Mouse (Mus musculus) forebrain, embryonic 13.5 days (tissue): ENCODE data around the gene Zfp94. TPM values are rescaled to one million over a fixed set of nuclear protein-coding genes. Genes with fewer than 3 reads are reported as not detected.

ENCODE experiments used
- ATAC-seq: fragments of 200-750 bp; cut with Nextera tagmentation; 2 replicates; pipeline ENCODE4 v1.8.0; 2017
- H3K27ac ChIP-seq: fragments of 300-500 bp; sonication (generic); 2 replicates; pipeline ENCODE4 v1.5.1; 2015; ENCODE audit warnings: inconsistent platforms, mild to moderate bottlenecking, moderate library complexity
- H3K27me3 ChIP-seq: fragments of 300-500 bp; sonication (generic); 2 replicates; pipeline ENCODE4 v1.6.1; 2015; ENCODE audit warnings: mild to moderate bottlenecking, inconsistent platforms
- H3K36me3 ChIP-seq: fragments of 300-500 bp; sonication (generic); 2 replicates; pipeline ENCODE4 v1.6.1; 2015; ENCODE audit warnings: mild to moderate bottlenecking, inconsistent platforms; ENCODE audit not compliant: poor library complexity, severe bottlenecking
- H3K4me1 ChIP-seq: fragments of 300-500 bp; sonication (generic); 2 replicates; pipeline ENCODE4 v1.6.1; 2015; ENCODE audit warnings: inconsistent platforms
- H3K4me2 ChIP-seq: fragments of 300-500 bp; sonication (generic); 2 replicates; pipeline ENCODE4 v1.6.1; 2015; ENCODE audit warnings: inconsistent platforms, mild to moderate bottlenecking, moderate library complexity
- H3K4me3 ChIP-seq: fragments of 300-500 bp; sonication (generic); 2 replicates; pipeline ENCODE4 v1.5.1; 2015; ENCODE audit warnings: mild to moderate bottlenecking, inconsistent platforms
- H3K9ac ChIP-seq: fragments of 300-500 bp; sonication (generic); 2 replicates; pipeline ENCODE4 v1.6.1; 2015; ENCODE audit warnings: mild to moderate bottlenecking, inconsistent platforms
- H3K9me3 ChIP-seq: fragments of 300-500 bp; sonication (generic); replicated peaks from 2 replicates; pipeline ENCODE4 v1.6.1; 2016; ENCODE audit warnings: inconsistent platforms
- WGBS: fragments of 180-500 bp; shearing (Covaris S2); methylation state at CpG from one replicate; pipeline ENCODE4 v1.1.7; 2015; 5-methylcytosine and 5-hydroxymethylcytosine counted together
- polyA plus RNA-seq: library from polyadenylated mRNA; unstranded; fragments of >200 nt; fragmentation: Nextera tagmentation; extraction: Ambion mirVana; gene quantifications from 2 replicates; pipeline ENCODE4 v1.2.1, GENCODE M21; 2015

Zfp94 gene
- polyA plus RNA-seq, 1 experiment from 2014 or later, result 20.1 TPM

DNA sequence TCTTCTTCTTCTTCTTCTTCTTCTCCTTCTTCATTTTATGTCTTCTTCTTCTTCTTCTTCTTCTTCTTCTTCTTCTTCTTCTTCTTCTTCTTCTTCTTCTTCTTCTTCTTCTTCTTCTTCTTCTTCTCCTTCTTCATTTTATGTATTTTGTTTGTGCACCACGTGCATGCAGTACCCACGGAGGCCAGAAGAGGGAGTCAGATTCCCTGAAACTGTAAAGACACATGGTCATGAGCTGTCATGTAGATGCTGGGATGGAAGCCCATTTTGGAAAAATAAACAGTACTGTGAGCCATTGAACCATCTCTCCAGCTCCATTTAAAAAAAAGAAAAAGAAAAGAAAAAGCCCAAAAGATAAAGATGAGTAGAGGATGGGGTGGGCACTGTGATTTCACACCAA is 21.8 kb upstream of the Zfp94 start:
- Histone ChIP-seq H3K27me3 (peaks cover 15% of the 10 kb centered on the region), H3K4me3 (no peak overlapping the region), H3K9ac (no peak overlapping the region), H3K4me1 (no peaks in the 10 kb centered on the region), H3K27ac (no peak overlapping the region), H3K9me3 (no peaks in the 10 kb centered on the region), H3K4me2 (no peak overlapping the region), H3K36me3 (no peaks in the 10 kb centered on the region)
- WGBS, result 44% methylated on average over 2 of the region's 2 CpGs
- no peak for ATAC-seq

DNA sequence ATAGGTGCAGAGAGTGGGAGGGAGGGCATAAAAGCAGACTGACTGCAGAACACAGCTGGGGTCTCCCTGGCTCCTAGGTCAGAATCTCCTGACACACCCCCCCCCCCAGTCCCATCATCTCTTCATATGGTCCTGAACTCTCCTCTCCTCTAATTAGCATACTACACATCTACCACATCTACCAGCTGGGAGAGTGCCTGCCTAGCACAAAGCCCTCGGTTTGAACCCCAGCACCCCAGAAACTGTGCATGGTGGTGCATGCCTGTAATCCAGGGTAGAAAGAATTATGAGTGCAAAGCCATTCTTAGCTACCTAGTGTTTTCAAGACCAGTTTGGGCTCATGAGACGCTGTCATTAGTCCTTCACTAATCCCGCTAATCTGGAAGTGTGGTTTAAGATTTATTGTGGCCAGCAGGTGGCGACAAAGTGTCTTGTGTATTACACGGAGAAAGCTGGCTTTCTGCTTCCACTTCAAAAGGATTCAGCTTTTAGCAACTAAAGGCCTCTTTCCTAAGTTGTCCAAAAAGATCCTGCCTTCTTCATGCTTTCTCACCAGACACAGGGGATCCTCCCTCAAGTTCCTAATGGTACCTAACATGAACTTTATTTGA is 19.3 kb upstream of the Zfp94 start:
- Histone ChIP-seq H3K36me3 (no peaks in the 10 kb centered on the region), H3K4me2 (no peak overlapping the region), H3K9me3 (no peaks in the 10 kb centered on the region), H3K4me3 (no peak overlapping the region), H3K27me3 (peaks cover 21% of the 10 kb centered on the region), H3K9ac (no peak overlapping the region), H3K27ac (no peak overlapping the region), H3K4me1 (no peaks in the 10 kb centered on the region)
- no peak for ATAC-seq
- WGBS, result 6% methylated on average over 5 of the region's 5 CpGs

DNA sequence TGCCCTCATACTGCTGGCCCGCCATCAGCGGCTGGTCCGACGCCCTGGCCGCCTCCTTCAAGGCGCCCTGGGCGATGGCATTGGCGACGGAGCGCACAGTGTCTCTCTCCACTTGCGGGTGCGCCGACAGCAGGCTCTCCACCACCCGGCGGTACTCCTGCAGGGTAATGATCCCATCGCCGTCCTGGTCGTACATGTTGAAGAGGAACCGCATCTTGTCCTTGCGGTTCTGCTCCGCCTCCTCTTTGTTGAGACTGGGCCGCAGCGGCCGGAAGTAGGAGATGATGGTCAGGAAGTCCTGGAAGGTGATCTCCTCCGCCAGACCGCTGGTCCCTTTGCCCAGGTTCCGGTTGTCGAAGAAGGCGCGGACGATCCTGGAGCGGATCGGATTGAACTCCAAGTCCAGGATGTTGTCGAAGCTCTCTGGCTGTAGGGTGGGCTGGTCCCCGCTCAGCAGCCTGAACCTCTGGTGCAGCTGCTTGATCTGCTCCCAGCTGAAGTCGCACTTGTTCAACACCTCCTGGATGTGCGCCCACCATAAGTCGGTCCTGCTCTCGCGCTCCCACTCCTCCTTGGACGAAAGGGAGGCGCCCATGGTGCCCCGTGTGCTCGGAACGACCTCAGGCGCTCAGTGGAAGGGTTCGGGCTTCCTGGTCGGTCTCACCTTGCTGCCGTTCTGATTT is 17.0 kb upstream of the Zfp94 start, which contains the start of gene Tescl:
Gene Tescl (minus strand): TSS at position 633 of the 683 bp plus-strand sequence.
- ATAC-seq, result no peak

DNA sequence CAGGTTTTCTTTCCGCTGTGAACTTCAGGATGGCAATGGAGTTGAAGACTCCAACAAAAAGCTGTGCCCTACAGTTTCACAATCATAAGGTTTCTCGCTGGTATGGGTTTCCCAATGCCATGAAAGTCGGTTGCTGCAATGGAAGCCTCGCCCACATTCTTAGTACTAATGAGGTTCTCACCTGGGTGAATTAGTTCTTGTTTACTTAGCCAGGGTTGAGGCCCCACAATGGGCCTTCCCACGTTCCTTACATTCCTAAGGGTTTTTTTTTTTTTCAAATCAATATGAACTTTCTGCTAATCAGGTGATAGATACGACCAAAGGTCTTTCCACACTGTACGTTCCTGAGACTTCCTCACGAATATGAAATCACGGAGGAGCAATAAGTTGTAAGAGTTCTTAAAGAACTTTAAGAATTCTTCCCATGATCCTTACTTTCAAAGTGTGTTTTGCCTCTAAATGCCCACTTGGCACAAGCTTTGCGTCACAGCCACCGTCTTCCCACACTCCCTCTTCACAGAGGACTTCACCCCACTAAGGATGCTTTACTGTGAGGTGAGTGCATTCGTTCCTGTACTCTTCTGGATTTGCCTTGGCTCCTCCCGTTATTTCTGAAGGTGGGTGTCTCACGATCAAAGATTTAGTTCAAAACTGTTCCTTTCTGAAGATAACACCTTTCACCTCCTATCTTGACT is 11.0 kb upstream of the Zfp94 start:
- H3K4me3 ChIP-seq, result no peak overlapping the region
- H3K4me2 ChIP-seq, result no peak overlapping the region
- no peaks in the 10 kb centered on the region for H3K36me3 ChIP-seq
- no peaks in the 10 kb centered on the region for H3K27me3 ChIP-seq
- WGBS, result 89% methylated on average over 14 of the region's 14 CpGs
- H3K4me1 ChIP-seq, result peaks cover 15% of the 10 kb centered on the region
- H3K9ac ChIP-seq, result no peak overlapping the region
- H3K27ac ChIP-seq, result no peak overlapping the region
- ATAC-seq, result no peak
- peaks cover 11% of the 10 kb centered on the region for H3K9me3 ChIP-seq

More for the DNA sequence above, 17.0 kb upstream of the Zfp94 start, which contains the start of gene Tescl:
- Histone ChIP-seq H3K4me1 (no peaks in the 10 kb centered on the region), H3K36me3 (no peaks in the 10 kb centered on the region), H3K4me3 (no peak within 1 kb of the TSS), H3K9me3 (no peaks in the 10 kb centered on the region), H3K4me2 (no peak within 1 kb of the TSS), H3K27ac (no peak within 1 kb of the TSS), H3K27me3 (peaks cover 21% of the 10 kb centered on the region), H3K9ac (no peak within 1 kb of the TSS)
- 59% methylated on average over 49 of the region's 49 CpGs for WGBS

DNA sequence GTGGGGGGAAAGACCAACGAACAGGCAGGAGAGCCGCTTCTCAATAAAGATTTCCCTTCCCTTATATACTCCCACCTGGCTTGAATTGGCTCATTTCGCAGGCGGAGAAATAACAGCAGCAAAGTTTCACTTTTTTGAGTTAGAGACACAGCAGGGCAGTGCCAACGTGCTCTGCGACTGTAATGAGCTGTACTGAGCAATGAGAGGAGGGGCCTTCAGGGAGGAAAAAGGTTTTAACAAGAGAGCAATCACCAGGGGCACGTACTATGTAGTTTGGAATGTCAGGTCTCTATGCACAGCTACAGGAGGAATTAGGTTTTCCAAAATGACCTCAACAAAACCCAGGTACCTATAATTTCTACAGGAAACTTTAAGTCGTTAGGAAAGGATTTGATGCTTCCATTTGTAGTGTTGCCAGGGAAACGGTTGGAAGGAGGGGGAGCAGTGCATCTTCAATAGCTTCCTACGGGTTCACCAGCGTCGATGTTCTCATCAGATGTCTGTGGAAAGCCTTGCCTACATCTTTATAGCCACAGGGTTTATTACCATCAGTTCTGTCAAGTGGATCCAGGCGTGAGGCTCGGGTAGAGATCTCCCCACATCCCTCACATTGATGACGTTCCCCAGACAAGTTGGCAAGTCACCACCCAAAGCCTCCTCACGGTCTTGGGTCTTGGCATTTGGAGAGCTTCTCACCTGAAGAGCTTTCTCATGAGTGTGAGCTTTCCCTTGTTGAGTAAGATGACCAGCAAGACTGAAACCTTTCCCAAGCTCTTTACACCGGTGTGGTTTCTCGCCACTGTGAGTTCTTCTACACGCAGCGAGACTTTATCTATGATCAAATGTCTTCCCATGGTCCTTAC is 10.0 kb upstream of the Zfp94 start:
- ATAC-seq, result peak; percentile 76; the same call in 1 of the 2 replicates
- Histone ChIP-seq H3K36me3 (no peaks in the 10 kb centered on the region), H3K4me3 (peak overlapping the region; percentile 34), H3K4me2 (peak overlapping the region; percentile 62), H3K27ac (peak overlapping the region; percentile 40; the same call in 1 of the 2 replicates), H3K9me3 (peaks cover 11% of the 10 kb centered on the region), H3K27me3 (no peaks in the 10 kb centered on the region), H3K4me1 (peaks cover 15% of the 10 kb centered on the region), H3K9ac (peak overlapping the region; percentile 55)
- WGBS, result 38% methylated on average over 20 of the region's 20 CpGs

DNA sequence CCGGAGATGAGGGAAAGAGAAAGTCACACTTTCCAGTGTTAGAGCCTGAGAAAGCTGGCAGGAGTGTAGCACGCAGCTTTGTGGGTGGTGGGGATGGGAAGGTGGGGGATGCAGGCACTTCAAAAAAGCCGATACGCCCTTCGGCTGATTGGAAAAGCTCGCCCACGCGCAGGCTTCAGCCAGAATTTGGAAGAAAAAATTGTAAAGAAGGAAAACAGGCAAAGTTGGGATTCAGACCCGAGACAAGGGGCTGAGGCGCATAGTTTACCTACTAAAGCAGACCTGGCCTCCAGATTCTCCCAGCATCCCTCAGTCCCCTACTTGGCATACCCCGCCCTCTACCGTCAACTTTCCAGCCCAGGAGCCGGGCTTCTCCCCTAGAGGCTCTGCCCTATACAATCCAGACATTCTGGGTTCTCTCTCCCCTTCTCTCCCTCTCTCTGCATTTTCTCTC is 9.2 kb upstream of the Zfp94 start:
- peak; percentile 80; the same call in 1 of the 2 replicates for ATAC-seq
- Histone ChIP-seq H3K4me3 (peak overlapping the region; percentile 34), H3K27me3 (no peaks in the 10 kb centered on the region), H3K4me1 (peaks cover 15% of the 10 kb centered on the region), H3K9me3 (peaks cover 11% of the 10 kb centered on the region), H3K4me2 (peak overlapping the region; percentile 62), H3K9ac (peak overlapping the region; percentile 55), H3K27ac (peak overlapping the region; percentile 40), H3K36me3 (no peaks in the 10 kb centered on the region)
- whole genome bisulfite sequencing, result 6% methylated on average over 13 of the region's 13 CpGs

DNA sequence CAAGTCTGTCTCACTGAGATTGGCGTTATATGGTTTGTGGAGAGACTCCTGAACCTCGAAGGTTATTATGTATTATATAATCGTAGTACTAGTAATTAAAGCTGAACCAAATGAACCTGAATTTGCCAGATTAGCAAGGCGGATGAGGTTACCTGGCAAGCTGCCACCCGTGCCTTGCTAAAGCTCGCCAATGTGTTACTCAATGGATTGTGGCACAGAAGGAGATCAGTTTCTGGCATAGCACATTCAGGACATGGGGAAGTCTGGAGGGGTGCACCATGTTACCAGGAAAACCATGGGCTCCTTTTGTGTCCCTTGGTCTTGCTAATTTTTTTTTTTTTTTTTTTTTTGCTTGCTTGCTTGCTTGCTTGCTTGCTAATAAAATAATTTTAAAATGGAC is 8.7 kb upstream of the Zfp94 start:
- Histone ChIP-seq H3K27me3 (no peaks in the 10 kb centered on the region), H3K4me3 (no peak overlapping the region), H3K4me1 (peaks cover 15% of the 10 kb centered on the region), H3K27ac (peak overlapping the region; percentile 40; the same call in 1 of the 2 replicates), H3K36me3 (no peaks in the 10 kb centered on the region), H3K9me3 (peaks cover 11% of the 10 kb centered on the region), H3K9ac (0 out of 2 replicates have a peak overlapping the region, but pooled peaks have one; percentile 55), H3K4me2 (peak overlapping the region; percentile 62)
- no peak for ATAC-seq
- 67% methylated on average over 6 of the region's 6 CpGs for WGBS

DNA sequence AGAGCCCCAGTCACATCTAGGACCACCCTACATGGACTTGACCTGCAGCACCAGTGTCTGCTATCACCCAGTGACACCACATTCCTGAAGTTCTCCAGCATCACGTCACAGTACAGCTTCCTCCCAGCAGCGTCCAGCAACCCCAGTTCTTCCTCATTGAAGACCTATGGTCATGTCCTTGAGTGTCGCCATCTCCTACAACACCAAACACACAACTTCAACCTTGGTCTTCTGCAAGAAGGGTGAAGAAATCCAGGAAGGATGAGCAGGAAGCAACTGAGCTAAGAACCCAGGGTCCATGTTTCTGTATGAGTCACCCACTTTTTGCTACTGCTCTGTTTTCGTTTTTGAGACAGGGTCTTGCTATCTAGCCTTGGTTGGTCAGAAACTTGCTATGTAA is 6.1 kb upstream of the Zfp94 start:
- peaks cover 15% of the 10 kb centered on the region for H3K4me1 ChIP-seq
- peaks cover 11% of the 10 kb centered on the region for H3K9me3 ChIP-seq
- no peak overlapping the region for H3K4me3 ChIP-seq
- no peak for ATAC-seq
- no peak overlapping the region for H3K4me2 ChIP-seq
- 80% methylated on average over 4 of the region's 4 CpGs for WGBS
- H3K27ac ChIP-seq, result no peak overlapping the region
- no peak overlapping the region for H3K9ac ChIP-seq
- no peaks in the 10 kb centered on the region for H3K36me3 ChIP-seq
- peaks cover 10% of the 10 kb centered on the region for H3K27me3 ChIP-seq

DNA sequence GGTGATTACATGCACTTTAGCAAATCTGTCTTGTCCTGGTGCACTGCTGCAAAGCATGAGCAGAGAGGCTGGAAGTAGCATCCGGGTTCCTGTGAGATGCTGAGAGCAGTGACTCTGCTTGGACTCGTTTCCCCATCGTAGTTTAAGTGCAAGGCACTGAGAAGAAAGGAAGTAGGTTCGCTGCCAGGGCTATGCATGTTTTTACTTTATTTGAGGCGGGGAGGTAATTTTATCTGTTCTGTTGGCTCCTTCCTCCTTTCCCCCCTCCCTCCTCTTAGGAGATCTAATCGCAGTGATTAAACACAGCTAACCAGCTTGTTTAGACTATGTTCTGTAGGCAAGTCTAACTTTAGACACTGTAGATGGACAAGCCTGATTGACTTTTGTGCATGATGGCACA is 2.5 kb upstream of the Zfp94 start:
- 81% methylated on average over 6 of the region's 6 CpGs for WGBS
- Histone ChIP-seq H3K4me2 (no peak overlapping the region), H3K9ac (no peak overlapping the region), H3K9me3 (peaks cover 3% of the 10 kb centered on the region), H3K27ac (no peak overlapping the region), H3K36me3 (no peaks in the 10 kb centered on the region), H3K4me1 (peaks cover 12% of the 10 kb centered on the region), H3K27me3 (peaks cover 10% of the 10 kb centered on the region), H3K4me3 (no peak overlapping the region)
- ATAC-seq, result no peak

DNA sequence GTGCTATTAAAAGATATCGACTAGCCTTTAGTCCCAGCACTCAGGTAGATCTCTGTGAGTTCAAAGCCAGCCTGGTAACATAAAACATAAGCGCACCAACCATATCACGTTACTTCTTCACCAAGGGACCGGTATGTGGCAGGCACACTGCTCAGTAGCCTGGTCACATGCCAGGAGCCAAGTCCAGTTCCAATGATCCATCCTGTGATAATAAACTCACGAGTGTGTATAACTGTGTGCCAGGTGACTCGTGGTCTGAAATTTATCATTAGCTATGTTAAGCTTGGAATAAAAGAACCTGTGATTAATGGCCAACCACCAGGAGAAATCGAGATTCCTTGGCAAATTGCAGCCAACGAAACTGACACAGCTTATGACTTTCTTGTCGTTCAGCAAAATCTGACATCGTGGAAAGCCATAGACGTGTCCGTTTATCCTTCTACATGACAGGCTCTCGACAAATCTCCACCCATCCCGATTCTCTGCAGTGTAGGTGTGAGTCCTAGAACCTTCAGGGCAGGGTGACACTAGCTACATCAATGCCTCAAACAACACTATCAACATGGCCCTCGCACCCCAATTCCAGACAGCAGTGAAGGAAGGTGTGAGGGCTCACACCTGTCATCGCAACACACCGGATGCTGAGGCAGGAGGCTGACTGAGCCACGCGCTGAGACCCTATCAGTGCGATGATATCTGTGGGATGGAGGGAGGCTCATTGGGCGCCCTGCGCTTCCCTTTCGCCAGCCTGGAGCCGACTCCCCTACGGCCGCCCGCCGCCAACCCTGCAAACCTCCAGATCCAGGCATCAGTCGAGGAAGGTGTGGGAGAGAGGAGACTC is 520 bp downstream of the Zfp94 start:
- H3K36me3 ChIP-seq, result peaks cover 14% of the 10 kb centered on the region
- peak overlapping the region; percentile 64 for H3K4me3 ChIP-seq
- H3K27ac ChIP-seq, result peak overlapping the region; percentile 72
- ATAC-seq, result no peak; the same call in 1 of the 2 replicates
- H3K9ac ChIP-seq, result peak overlapping the region; percentile 84
- H3K27me3 ChIP-seq, result peaks cover 10% of the 10 kb centered on the region
- H3K4me1 ChIP-seq, result peaks cover 12% of the 10 kb centered on the region
- WGBS, result 34% methylated on average over 29 of the region's 29 CpGs
- H3K9me3 ChIP-seq, result no peaks in the 10 kb centered on the region
- peak overlapping the region; percentile 86 for H3K4me2 ChIP-seq
